Mouse (Mus musculus) erythroblast, embryonic 14.5 days (primary cell): Measurements from ENCODE around the gene Arhgef15. TPM values are rescaled to one million over a fixed set of nuclear protein-coding genes. Genes with fewer than 3 reads are reported as not detected.
"Not testable (repeated sequence)": the region's sequence is repeated elsewhere in the genome, so short reads cannot be mapped to it uniquely, and the experiment has no call there.

Experiments
- H3K27me3 ChIP-seq: 2 replicates; pipeline ENCODE4 v1.6.1; 2012; ENCODE audit warnings: inconsistent platforms; ENCODE audit not compliant: control insufficient read depth
- H3K36me3 ChIP-seq: 2 replicates; pipeline ENCODE4 v1.6.1; 2012; ENCODE audit warnings: mild to moderate bottlenecking, inconsistent platforms; ENCODE audit not compliant: control insufficient read depth
- H3K4me1 ChIP-seq: 2 replicates; pipeline ENCODE4 v1.6.1; 2012; ENCODE audit warnings: inconsistent platforms; ENCODE audit not compliant: control insufficient read depth
- H3K4me3 ChIP-seq: replicated peaks from 2 replicates; pipeline ENCODE3; 2012; ENCODE audit warnings: moderate library complexity, mild to moderate bottlenecking, inconsistent platforms
- H3K9me3 ChIP-seq: 2 replicates; pipeline ENCODE4 v1.6.1; 2012; ENCODE audit warnings: low read length, inconsistent platforms, mixed read lengths; ENCODE audit not compliant: control insufficient read depth
- GATA1 ChIP-seq: IDR thresholded peaks from 2 replicates; pipeline ENCODE4 v1.6.1; 2012; ENCODE audit warnings: low read length, inconsistent platforms, mixed read lengths
- TAL1 ChIP-seq: IDR thresholded peaks from 3 replicates; pipeline ENCODE4 v1.6.1; 2012; ENCODE audit warnings: low read length, inconsistent platforms, mixed read lengths
- polyA plus RNA-seq: library from polyadenylated mRNA; stranded (reverse); fragments of >175 nt; gene quantifications from 2 replicates; pipeline ENCODE4 v1.2.3, GENCODE M21; 2012

The Arhgef15 gene
- polyA plus RNA-seq, 1 experiment, result not detected

DNA sequence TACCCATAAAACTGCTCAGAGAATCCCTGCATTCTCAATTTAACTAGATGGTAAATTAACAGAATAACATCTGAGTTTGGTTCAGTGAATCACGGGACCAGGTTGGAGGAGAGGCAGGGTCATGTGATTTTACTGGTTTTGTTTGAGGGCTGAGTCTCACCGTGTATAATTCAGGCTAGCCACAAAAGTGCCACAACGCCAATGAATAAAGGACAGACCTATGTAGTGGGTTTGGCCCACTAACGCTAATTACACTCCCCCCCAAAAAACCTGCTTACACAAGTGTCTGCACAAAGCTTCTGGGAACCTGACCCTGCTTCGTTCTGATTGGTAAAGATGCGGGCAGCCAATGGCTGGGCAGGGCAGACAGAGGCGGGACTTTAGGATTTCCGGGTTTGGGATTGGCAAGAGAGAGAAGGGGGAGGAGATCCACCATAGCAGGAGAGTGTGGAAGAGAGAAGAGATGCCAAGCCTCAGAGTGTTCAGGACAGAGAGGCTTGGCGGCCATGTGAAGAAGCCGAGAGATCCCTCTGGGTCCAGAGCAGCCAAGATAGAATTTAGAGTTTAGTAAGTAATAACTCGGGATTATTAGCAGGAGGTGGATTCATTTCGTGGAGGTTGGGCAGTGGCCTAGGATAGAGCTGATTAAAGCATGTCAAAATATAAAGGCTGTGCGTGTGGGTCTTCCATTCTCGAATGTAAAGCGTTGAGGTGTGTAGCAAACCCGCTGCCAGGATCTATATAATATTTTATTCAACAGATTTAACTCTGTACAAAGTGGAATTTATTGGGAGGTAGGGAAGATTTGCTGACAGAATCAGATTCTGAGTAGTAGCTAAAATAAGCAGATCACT is 17.6 kb downstream of the Arhgef15 start:
- H3K4me1 ChIP-seq, result peaks cover 17% of the 10 kb centered on the region
- H3K27me3 ChIP-seq, result no peaks in the 10 kb centered on the region
- no peaks in the 10 kb centered on the region for H3K9me3 ChIP-seq
- no peaks in the 10 kb centered on the region for H3K36me3 ChIP-seq
- TF ChIP-seq TAL1, result no peak
- no peak for TF ChIP-seq GATA1
- H3K4me3 ChIP-seq, result peak overlapping the region; percentile 58

GRCm38 (mm10) chr11:68936951-68937350 is 20.3 kb downstream of the Arhgef15 start:
- H3K36me3 ChIP-seq, H3K4me3 ChIP-seq, H3K9me3 ChIP-seq, H3K27me3 ChIP-seq: not testable (repeated sequence)
- H3K4me1 ChIP-seq, result peaks cover 17% of the 10 kb centered on the region

DNA sequence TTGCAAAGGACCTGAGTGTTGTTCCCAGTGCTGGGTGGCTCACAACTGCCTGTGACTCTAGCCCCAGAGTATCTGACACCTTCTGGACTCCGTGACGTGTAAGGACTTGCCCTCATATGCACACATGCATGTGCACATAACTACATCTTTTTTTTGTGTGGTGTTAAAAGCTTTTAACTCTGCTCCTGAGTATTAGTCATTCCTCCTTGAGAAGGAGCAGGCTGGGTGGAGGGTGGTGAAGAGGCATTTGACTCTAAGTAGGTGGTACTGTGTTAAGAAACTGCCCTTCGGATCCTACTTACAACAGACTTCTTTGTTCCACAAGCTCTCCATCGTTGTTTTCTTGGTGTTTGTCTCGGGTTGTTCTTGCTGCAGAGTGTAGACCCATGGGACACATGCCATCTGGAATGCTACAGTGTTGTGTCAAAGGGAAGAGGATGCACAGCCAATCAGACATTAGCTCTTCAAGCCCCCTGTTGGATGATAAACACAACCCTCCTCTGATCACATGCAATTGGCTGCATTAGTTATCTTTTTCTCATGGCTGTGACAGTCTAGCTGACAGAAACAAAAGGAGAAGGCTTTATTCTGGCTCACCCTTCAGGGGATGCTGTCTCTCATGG is 23.3 kb downstream of the Arhgef15 start:
- Histone ChIP-seq H3K9me3 (no peaks in the 10 kb centered on the region), H3K4me1 (no peaks in the 10 kb centered on the region; the same call in 1 of the 2 replicates), H3K27me3 (no peaks in the 10 kb centered on the region), H3K4me3 (no peak overlapping the region), H3K36me3 (no peaks in the 10 kb centered on the region)
- no peak for TF ChIP-seq GATA1
- TF ChIP-seq TAL1, result no peak

DNA sequence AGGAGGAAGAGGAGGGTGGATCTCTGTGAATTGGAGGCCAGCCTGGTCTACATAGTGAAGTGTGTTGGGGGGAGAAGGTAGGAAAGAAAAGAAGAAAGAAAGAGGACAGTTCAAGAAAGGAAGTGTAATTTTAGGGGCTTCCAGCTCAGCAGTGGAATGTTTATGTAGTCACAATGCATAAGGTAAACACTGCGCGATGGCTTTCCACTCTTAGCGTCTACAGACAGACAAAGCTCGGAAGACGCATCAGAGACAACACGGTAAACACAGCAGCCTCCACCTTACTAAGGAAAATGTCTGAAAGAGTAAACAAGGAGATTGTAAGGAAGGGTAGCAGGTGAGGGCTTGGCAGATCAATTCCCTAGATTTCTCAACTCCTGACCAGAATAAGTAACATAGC is 27.3 kb downstream of the Arhgef15 start:
- TF ChIP-seq GATA1 (no peak), TAL1 (no peak)
- H3K9me3 ChIP-seq, result no peaks in the 10 kb centered on the region
- H3K36me3 ChIP-seq, result no peaks in the 10 kb centered on the region

GRCm38 (mm10) chr11:68926981-68927380 is 30.3 kb downstream of the Arhgef15 start, which contains the start of gene Odf4:
Gene Odf4 (minus strand): TSS chr11:68927081.
- TF ChIP-seq TAL1 (no peak), GATA1 (no peak)
- no peaks in the 10 kb centered on the region for H3K9me3 ChIP-seq
- H3K4me1 ChIP-seq, result peaks cover 6% of the 10 kb centered on the region
- H3K36me3 ChIP-seq, result no peaks in the 10 kb centered on the region
- no peak within 1 kb of the TSS for H3K4me3 ChIP-seq
- H3K27me3 ChIP-seq, result peaks cover 4% of the 10 kb centered on the region; the same call in 1 of the 2 replicates

More for the DNA sequence above, 27.3 kb downstream of the Arhgef15 start:
- Histone ChIP-seq H3K4me3 (no peak overlapping the region), H3K27me3 (peaks cover 2% of the 10 kb centered on the region; the same call in 1 of the 2 replicates), H3K4me1 (no peaks in the 10 kb centered on the region)

- peaks cover 6% of the 10 kb centered on the region; the same call in 1 of the 2 replicates for H3K27me3 ChIP-seq
- no peaks in the 10 kb centered on the region for H3K36me3 ChIP-seq
- H3K4me1 ChIP-seq, result peaks cover 6% of the 10 kb centered on the region
- no peaks in the 10 kb centered on the region for H3K9me3 ChIP-seq
- no peak overlapping the region for H3K4me3 ChIP-seq
- TF ChIP-seq TAL1 (no peak), GATA1 (no peak)
Observed at GRCm38 (mm10) chr11:68924749-68925148, 32.5 kb downstream of the Arhgef15 start.

- no peaks in the 10 kb centered on the region for H3K9me3 ChIP-seq
- H3K4me1 ChIP-seq, result peaks cover 6% of the 10 kb centered on the region
- peaks cover 6% of the 10 kb centered on the region; the same call in 1 of the 2 replicates for H3K27me3 ChIP-seq
- H3K36me3 ChIP-seq, result no peaks in the 10 kb centered on the region
- TF ChIP-seq GATA1 (no peak), TAL1 (no peak)
- no peak overlapping the region for H3K4me3 ChIP-seq
Observed at GRCm38 (mm10) chr11:68923191-68923590, 34.1 kb downstream of the Arhgef15 start.

DNA sequence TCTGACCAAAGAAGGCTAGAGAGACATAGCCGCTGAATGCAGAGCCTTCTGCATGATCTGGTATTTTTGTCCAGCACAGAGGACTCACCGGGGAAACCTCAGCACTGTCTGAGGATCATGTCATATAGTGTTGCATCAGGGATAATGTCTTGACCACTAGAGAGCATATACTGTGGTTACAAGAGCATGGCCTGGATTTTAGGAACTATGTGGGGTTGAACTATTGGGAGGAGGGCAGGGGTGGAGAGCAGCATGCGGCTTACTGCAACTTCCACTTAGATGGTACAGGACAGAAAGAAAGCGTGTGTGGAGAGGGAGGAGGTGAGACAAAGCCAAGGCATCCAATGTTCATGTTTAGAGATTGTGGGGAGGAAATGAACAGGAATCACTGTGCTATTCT is 42.7 kb downstream of the Arhgef15 start:
- Histone ChIP-seq H3K27me3 (peaks cover 27% of the 10 kb centered on the region), H3K9me3 (peaks cover 5% of the 10 kb centered on the region), H3K4me3 (no peak overlapping the region), H3K36me3 (no peaks in the 10 kb centered on the region), H3K4me1 (no peaks in the 10 kb centered on the region)
- TF ChIP-seq TAL1 (no peak), GATA1 (no peak)

DNA sequence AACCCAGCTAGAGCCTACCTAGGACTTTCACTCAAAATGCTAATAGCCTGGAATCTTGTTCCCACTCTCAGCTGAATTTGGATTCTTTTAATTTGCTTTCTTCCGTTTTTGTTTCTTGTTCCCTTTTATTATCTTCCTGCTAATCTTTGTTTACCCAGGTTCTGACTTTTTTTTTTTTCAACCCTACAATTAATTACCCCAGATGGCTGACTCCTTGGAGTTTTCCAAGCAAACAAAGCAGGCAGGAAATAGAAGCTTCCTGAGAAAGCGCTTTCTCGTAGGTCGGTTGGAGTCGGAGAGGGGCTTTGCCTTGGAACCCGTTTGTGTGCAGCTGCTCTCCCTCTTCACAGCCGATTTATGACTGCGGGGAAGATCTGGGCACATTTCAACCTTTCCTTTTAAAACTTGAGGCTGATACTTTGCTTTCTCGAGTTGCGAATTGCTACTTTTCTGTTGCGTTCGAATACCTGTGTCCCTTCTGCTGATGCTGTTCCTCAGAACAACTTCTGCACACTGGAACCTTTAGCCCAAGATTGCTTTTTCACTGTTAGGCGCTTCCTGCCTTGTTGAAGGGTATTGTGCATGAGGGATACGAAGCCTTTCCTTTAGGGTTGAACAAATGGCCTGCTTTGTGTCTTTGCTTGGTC is 45.6 kb downstream of the Arhgef15 start:
- no peak for TF ChIP-seq TAL1
- no peak for TF ChIP-seq GATA1
- H3K36me3 ChIP-seq, result peaks cover 10% of the 10 kb centered on the region
- peaks cover 27% of the 10 kb centered on the region for H3K27me3 ChIP-seq
- no peak overlapping the region for H3K4me3 ChIP-seq
- peaks cover 5% of the 10 kb centered on the region for H3K9me3 ChIP-seq
- peaks cover 8% of the 10 kb centered on the region for H3K4me1 ChIP-seq
